Mouse (Mus musculus): ENCODE data around the gene Pogz. TPM values are rescaled to one million over a fixed set of nuclear protein-coding genes. Genes with fewer than 3 reads are reported as not detected.
A peak's percentile ranks its signal among the peaks of the same experiment; 100 is the strongest.
"Not testable (repeated sequence)": the region's sequence is repeated elsewhere in the genome, so short reads cannot be mapped to it uniquely, and the experiment has no call there.

Pogz gene
- polyA plus RNA-seq, 1 experiment from 2014 or later = 5.3 TPM

- ATAC-seq = peak; percentile 86
- H3K36me3 ChIP-seq = peaks cover 42% of the 10 kb centered on the region
- peak within 1 kb of the TSS; percentile 91 for H3K9ac ChIP-seq
- peak within 1 kb of the TSS; percentile 77 for H3K4me2 ChIP-seq
- peak within 1 kb of the TSS; percentile 80 for H3K27ac ChIP-seq
- H3K27me3 ChIP-seq (replicated peaks) = no peaks in the 10 kb centered on the region
- WGBS (ENCODE audit: insufficient replicate concordance) = under 1% methylated on average over 61 of the region's 61 CpGs
- H3K4me1 ChIP-seq = peaks cover 25% of the 10 kb centered on the region
- peak within 1 kb of the TSS; percentile 96 for H3K4me3 ChIP-seq
- H3K9me3 ChIP-seq (replicated peaks) = no peaks in the 10 kb centered on the region
These were observed 49.2 kb downstream of the Pogz start, which contains the start of gene Psmb4 for GRCm38 (mm10) chr3:94886316-94887224. Gene Psmb4, minus strand, starts transcription at chr3:94886961.

DNA sequence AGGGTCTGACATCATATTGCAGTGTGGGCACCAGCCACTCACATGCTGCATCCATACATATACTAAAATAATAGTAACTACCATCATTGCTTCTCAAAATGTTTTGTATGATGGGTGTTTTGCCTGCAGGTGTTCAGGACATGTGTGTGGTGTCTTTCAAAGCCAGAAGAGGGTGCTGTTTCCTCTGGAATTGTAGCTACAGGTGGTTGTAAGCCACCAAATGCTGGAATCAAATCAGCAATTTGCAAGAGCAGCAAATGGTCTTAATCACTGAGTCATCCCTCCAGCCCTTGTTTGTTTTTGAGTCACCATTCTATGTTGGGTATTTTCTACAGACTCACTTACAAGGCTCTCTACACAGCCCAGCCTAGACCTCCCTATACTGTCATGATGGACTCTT lies 51.2 kb downstream of the Pogz start:
- Histone ChIP-seq H3K4me2 (no peak overlapping the region), H3K4me3 (no peak overlapping the region), H3K27me3 (replicated peaks) (no peaks in the 10 kb centered on the region), H3K9ac (no peak overlapping the region), H3K9me3 (replicated peaks) (no peaks in the 10 kb centered on the region), H3K36me3 (peaks cover 21% of the 10 kb centered on the region), H3K4me1 (peaks cover 25% of the 10 kb centered on the region), H3K27ac (no peak overlapping the region)
- ATAC-seq = no peak

DNA sequence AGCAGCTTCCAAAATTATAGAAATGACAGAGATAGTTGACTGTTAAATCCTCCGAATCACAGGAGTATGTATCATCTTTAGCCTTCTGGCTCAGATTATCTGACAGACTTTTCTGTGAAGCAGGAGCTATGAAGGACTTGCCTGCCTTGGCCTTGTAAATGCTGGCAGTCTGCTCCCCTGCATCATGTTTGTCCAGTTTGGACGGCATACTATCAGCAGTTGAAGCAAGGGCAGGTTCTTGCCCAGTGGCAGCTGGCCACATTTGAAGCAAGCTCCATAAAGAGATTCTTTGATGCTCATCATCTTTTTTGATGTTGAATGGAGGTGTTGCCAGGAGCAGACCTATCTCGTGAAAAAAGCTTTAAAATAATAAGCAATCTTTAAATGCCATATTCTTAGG lies 56.7 kb downstream of the Pogz start:
- Histone ChIP-seq H3K4me3 (no peak overlapping the region), H3K4me1 (no peaks in the 10 kb centered on the region), H3K36me3 (no peaks in the 10 kb centered on the region), H3K9me3 (replicated peaks) (no peaks in the 10 kb centered on the region), H3K4me2 (no peak overlapping the region), H3K9ac (no peak overlapping the region), H3K27ac (no peak overlapping the region), H3K27me3 (replicated peaks) (peaks cover 22% of the 10 kb centered on the region)
- no peak for ATAC-seq
- WGBS (ENCODE audit: insufficient replicate concordance) = 53% methylated on average over 3 of the region's 3 CpGs

- peaks cover 19% of the 10 kb centered on the region for H3K4me1 ChIP-seq
- no peak overlapping the region for H3K27ac ChIP-seq
- WGBS (ENCODE audit: insufficient replicate concordance) = 22% methylated on average over 7 of the region's 7 CpGs
- no peaks in the 10 kb centered on the region for H3K9me3 ChIP-seq (replicated peaks)
- H3K4me2 ChIP-seq = no peak overlapping the region
- H3K36me3 ChIP-seq = no peaks in the 10 kb centered on the region
- H3K27me3 ChIP-seq (replicated peaks) = no peaks in the 10 kb centered on the region
- H3K4me3 ChIP-seq = no peak overlapping the region
- ATAC-seq = peak; percentile 51; the same call in 1 of the 2 replicates
- no peak overlapping the region for H3K9ac ChIP-seq
These were observed 65.4 kb downstream of the Pogz start for GRCm38 (mm10) chr3:94902747-94903146.

- H3K9ac ChIP-seq; H3K4me2 ChIP-seq; H3K27me3 ChIP-seq (replicated peaks); H3K9me3 ChIP-seq (replicated peaks); H3K4me3 ChIP-seq; ATAC-seq; H3K27ac ChIP-seq; H3K36me3 ChIP-seq: not testable (repeated sequence)
- H3K4me1 ChIP-seq = peaks cover 19% of the 10 kb centered on the region
- 55% methylated on average over 3 of the region's 3 CpGs for WGBS (ENCODE audit: insufficient replicate concordance)
These were observed 67.4 kb downstream of the Pogz start for GRCm38 (mm10) chr3:94904759-94905158.

DNA sequence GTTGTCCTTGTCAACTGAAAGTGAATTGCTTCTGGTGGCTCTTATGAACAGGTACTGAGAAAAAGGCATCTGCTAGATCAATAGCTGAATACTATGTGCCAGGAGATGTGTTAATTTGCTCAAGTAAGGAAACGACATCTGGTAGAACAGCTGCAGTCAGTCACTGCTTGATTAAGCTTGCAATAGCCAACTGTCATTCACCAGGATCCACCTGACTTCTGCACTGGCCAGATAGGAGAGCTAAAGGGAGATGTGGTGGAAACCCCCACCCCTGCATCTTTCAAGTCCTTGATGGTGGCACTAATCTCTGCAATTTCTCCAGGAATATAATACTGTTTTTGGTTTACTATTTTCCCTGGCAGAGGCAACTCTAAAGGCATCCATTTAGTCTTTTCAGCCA lies 69.1 kb downstream of the Pogz start:
- no peaks in the 10 kb centered on the region for H3K9me3 ChIP-seq (replicated peaks)
- no peak overlapping the region for H3K4me3 ChIP-seq
- no peak overlapping the region for H3K27ac ChIP-seq
- peak; percentile 86 for ATAC-seq
- 15% methylated on average over 1 of the region's 1 CpGs for WGBS (ENCODE audit: insufficient replicate concordance)
- H3K4me2 ChIP-seq = 0 out of 2 replicates have a peak overlapping the region, but pooled peaks have one; percentile 5
- H3K36me3 ChIP-seq = no peaks in the 10 kb centered on the region
- H3K9ac ChIP-seq = peak overlapping the region; percentile 35; the same call in 1 of the 2 replicates
- peaks cover 19% of the 10 kb centered on the region for H3K4me1 ChIP-seq
- 0 out of 2 replicates have a peak, but pooled peaks cover 4% of the 10 kb centered on the region for H3K27me3 ChIP-seq (replicated peaks)

GRCm38 (mm10) chr3:94911050-94911693 lies 73.8 kb downstream of the Pogz start:
- Histone ChIP-seq H3K27ac (no peak overlapping the region), H3K9ac (no peak overlapping the region), H3K4me3 (no peak overlapping the region), H3K4me1 (peaks cover 13% of the 10 kb centered on the region), H3K27me3 (replicated peaks) (0 out of 2 replicates have a peak, but pooled peaks cover 9% of the 10 kb centered on the region), H3K36me3 (no peaks in the 10 kb centered on the region), H3K9me3 (replicated peaks) (no peaks in the 10 kb centered on the region), H3K4me2 (no peak overlapping the region)
- 62% methylated on average over 2 of the region's 2 CpGs for WGBS (ENCODE audit: insufficient replicate concordance)
- no peak for ATAC-seq

GRCm38 (mm10) chr3:94913801-94914200 lies 76.4 kb downstream of the Pogz start:
- H3K9ac ChIP-seq = no peak overlapping the region
- H3K4me3 ChIP-seq = no peak overlapping the region
- WGBS (ENCODE audit: insufficient replicate concordance) = 58% methylated on average over 5 of the region's 5 CpGs
- H3K9me3 ChIP-seq (replicated peaks) = no peaks in the 10 kb centered on the region
- H3K36me3 ChIP-seq = no peaks in the 10 kb centered on the region
- H3K4me2 ChIP-seq = no peak overlapping the region
- peaks cover 17% of the 10 kb centered on the region for H3K4me1 ChIP-seq
- 0 out of 2 replicates have a peak, but pooled peaks cover 11% of the 10 kb centered on the region for H3K27me3 ChIP-seq (replicated peaks)
- no peak for ATAC-seq
- H3K27ac ChIP-seq = no peak overlapping the region

DNA sequence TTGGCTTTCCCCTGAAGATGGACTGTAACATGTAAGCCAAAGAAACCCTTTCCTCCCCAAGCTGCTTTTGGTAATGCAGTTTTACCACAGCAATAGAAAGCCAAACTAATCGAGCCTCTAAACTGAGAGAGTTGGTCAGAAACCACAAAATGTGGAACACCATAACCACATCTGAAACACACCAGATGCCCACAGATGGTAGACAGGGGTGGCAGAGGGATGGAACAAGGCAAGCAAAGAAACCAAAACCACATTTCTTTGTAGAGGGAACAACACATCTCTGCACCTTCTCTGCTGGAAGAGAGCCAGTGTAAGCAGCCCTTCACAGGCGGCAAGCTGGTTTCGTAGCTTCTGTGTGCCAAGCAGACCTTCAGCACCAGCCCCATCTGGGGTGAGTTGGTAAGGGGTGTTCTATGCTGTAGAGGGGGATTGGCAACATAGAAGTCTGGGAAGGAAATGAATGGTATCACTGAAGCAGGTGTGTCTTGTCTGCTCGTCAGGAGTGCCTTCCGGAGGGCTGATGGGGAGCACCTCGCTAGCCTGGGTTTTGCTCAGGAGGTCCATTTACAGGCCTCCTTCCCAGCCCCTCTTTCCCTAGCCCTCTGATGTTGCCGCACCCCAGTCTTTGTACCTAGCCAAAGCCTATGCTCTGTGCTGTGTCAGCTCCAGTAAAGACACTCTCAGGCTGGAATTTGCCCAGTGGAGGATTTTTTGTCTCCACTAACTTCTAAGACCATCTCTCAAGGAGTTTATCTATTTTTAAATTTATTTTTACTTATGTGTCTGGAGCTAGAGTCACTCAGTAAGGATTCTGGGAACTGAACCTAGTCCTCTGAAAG lies 78.8 kb downstream of the Pogz start:
- no peak overlapping the region for H3K4me3 ChIP-seq

GRCm38 (mm10) chr3:94917816-94918361 lies 80.5 kb downstream of the Pogz start:
- H3K27ac ChIP-seq = peak overlapping the region; percentile 62; the same call in 1 of the 2 replicates
- peak overlapping the region; percentile 47 for H3K9ac ChIP-seq
- ATAC-seq = peak; percentile 89
- peaks cover 31% of the 10 kb centered on the region for H3K4me1 ChIP-seq
- H3K9me3 ChIP-seq (replicated peaks) = no peaks in the 10 kb centered on the region
- H3K4me2 ChIP-seq = peak overlapping the region; percentile 44
- WGBS (ENCODE audit: insufficient replicate concordance) = 56% methylated on average over 14 of the region's 14 CpGs
- H3K27me3 ChIP-seq (replicated peaks) = peaks cover 17% of the 10 kb centered on the region; the same call in 1 of the 2 replicates
- H3K4me3 ChIP-seq = no peak overlapping the region
- H3K36me3 ChIP-seq = no peaks in the 10 kb centered on the region

More for the DNA sequence above, 78.8 kb downstream of the Pogz start:
- Histone ChIP-seq H3K36me3 (no peaks in the 10 kb centered on the region), H3K27ac (no peak overlapping the region), H3K9me3 (replicated peaks) (no peaks in the 10 kb centered on the region), H3K4me1 (peaks cover 29% of the 10 kb centered on the region), H3K9ac (no peak overlapping the region), H3K27me3 (replicated peaks) (0 out of 2 replicates have a peak, but pooled peaks cover 8% of the 10 kb centered on the region), H3K4me2 (no peak overlapping the region)
- ATAC-seq = no peak
- 73% methylated on average over 7 of the region's 7 CpGs for WGBS (ENCODE audit: insufficient replicate concordance)

DNA sequence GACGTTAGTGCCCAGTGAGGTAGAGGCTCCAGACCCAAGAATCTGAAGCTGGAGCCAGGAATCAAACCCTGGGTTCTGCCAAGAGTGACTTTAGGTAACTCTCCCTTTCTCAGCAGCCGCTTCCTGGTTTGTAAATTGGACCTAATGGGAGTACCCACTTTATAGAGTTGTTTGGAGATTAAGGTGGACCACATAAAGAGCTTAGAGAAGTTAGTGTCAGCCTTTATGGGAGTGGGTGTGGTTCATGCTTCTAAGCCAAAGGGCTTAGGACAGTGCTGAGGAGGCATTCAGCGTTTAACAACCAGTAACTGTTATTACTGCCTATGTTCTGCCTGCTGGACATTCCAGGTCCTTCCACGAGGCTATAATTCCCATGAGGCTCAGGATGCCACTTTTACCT lies 81.5 kb downstream of the Pogz start:
- Histone ChIP-seq H3K9ac (no peak overlapping the region; the same call in 1 of the 2 replicates), H3K9me3 (replicated peaks) (no peaks in the 10 kb centered on the region)

More for the DNA sequence above, 81.5 kb downstream of the Pogz start:
- Histone ChIP-seq H3K4me2 (no peak overlapping the region), H3K27ac (no peak overlapping the region), H3K36me3 (no peaks in the 10 kb centered on the region), H3K4me1 (peaks cover 35% of the 10 kb centered on the region), H3K4me3 (no peak overlapping the region), H3K27me3 (replicated peaks) (peaks cover 17% of the 10 kb centered on the region; the same call in 1 of the 2 replicates)
- 72% methylated on average over 4 of the region's 4 CpGs for WGBS (ENCODE audit: insufficient replicate concordance)
- no peak for ATAC-seq

All from liver, embryonic 12.5 days (tissue).